Mouse (Mus musculus) neutrophil, adult 5-6 weeks (primary cell): Measurements from ENCODE around the gene Rack1. TPM values are rescaled to one million over a fixed set of nuclear protein-coding genes. Genes with fewer than 3 reads are reported as not detected.

Experiments
- ATAC-seq: fragments of 151-379, 151-347 bp; 2 replicates; pipeline ENCODE4 v1.8.0; 2017; ENCODE audit warnings: mild to moderate bottlenecking, moderate TSS enrichment; ENCODE audit not compliant: insufficient number of reproducible peaks, poor library complexity, low FRiP score, severe bottlenecking; ENCODE audit errors: extremely low read depth
- total RNA-seq: library from RNA; stranded (forward); fragments of 200-1000 nt; gene quantifications from 2 replicates; pipeline ENCODE4 v1.2.3, GENCODE M21; 2017

Gene Rack1
- total RNA-seq, 1 experiment from 2014 or later, result 779 TPM

DNA sequence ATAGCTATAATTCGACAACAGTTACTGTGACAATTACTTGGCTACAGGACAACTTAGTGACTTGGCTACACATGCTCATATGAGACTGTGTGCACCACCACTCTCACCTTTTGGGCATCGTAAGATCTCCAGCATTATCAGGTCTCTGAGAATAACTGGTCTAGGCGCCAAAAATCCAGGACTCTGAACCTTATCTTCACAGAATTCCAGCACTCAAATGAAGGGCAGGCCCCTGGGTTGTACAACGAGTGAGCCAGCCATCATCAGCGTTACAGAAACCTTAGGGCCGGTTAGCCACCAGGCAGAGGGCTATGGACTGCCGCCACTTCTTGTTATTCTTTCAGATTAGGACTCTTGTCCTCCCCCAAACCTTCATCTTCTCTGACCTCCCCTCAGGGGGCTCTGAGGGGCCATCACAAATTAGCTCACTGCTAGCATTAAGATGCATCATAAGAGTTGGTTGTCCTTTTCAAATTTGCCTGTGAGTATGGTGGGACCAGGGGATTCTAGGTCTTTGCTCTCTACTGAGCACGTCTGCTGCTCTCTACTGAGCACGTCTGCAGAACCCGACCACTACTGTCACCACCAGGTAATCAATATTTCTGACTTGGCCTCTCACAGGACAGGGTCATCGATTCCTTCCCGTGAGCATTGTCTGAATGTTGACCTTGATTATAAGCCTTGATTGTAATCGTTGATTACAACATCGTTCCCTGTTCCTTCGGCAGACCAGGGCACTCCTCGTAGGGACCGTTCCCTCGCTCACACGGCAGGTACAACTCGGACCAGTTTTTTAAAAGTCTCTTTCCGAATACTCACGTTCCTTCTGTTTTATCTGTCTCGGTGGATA is 52.7 kb downstream of the Rack1 start:
- ATAC-seq, result no peak

DNA sequence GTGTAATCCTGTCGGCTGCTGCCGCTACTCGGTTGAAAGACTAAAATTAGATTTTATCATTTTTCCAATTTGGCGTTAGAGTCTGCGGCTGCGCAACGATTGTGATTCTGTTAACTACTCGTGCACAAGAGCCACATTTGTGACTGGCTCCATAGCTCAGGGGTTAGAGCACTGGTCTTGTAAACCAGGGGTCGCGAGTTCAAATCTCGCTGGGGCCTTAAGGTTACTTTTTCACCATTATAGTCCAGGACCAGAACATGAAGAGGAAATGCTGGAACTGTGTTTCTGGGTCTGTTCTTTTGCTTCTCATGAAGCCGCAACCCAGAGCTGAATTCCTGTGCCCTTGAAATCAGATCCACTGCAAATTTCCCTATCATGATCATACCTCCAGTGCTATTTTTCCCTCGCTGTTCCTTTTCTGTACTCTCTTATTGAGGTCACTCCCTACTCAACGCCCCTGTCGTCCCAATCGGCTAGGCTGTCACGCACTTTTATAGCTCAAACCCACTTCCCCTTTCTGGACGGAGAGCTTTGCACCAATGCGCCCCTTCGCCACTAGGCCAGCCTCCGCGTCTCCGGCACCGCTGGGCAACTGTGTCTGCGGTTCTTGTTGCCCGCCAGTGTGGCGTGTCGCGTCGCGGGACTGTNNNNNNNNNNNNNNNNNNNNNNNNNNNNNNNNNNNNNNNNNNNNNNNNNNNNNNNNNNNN is 53.5 kb downstream of the Rack1 start:
- peak; percentile 67 for ATAC-seq

Other genes with a start within 250 kb of the Rack1 start
- 90.7 and 108 TPM in 2 replicates for gene Trim41, start 17.0 kb downstream of the Rack1 start, total RNA-seq
- 167 and 205 TPM in 2 replicates for gene Trim7, start 25.8 kb downstream of the Rack1 start, total RNA-seq
- gene Gm12184, start 26.3 kb downstream of the Rack1 start, total RNA-seq, result 4.2 and 8.0 TPM in 2 replicates
- 78.9 and 82.9 TPM in 2 replicates for gene Irgm1, start 71.4 kb downstream of the Rack1 start, total RNA-seq
- gene Gm5431, start 101.9 kb downstream of the Rack1 start, total RNA-seq, result 3.7 and 4.3 TPM in 2 replicates
- gene Psme2b, start 145.9 kb downstream of the Rack1 start, total RNA-seq, result 80.9 and 92.3 TPM in 2 replicates
- 0.74 and 0.81 TPM in 2 replicates for gene Olfr56, start 178.6 kb downstream of the Rack1 start, total RNA-seq
- gene 9930111J21Rik1, start 179.1 kb downstream of the Rack1 start, total RNA-seq, result 94.0 and 96.4 TPM in 2 replicates
- gene Gm12185, start 191.9 kb downstream of the Rack1 start, total RNA-seq, result 1.5 and 2.3 TPM in 2 replicates
- 8.7 and 11.8 TPM in 2 replicates for gene Tgtp1, start 193.8 kb downstream of the Rack1 start, total RNA-seq